Mouse (Mus musculus) liver, embryonic 13.5 days (tissue): ENCODE data around the gene Zfp329. TPM values are rescaled to one million over a fixed set of nuclear protein-coding genes. Genes with fewer than 3 reads are reported as not detected.

Experiments used
- ATAC-seq: fragments of 200-750 bp; cut with Nextera tagmentation; 2 replicates; pipeline ENCODE4 v1.8.0; 2017; ENCODE audit warnings: low read depth, mild to moderate bottlenecking, moderate number of reproducible peaks, moderate library complexity
- DNase-seq: peaks from one replicate; pipeline ENCODE4 v3.0.0; 2022
- H3K27ac ChIP-seq: fragments of 300-500 bp; sonication (generic); 2 replicates; pipeline ENCODE4 v1.5.1; 2015; ENCODE audit warnings: moderate library complexity, mild to moderate bottlenecking, inconsistent platforms
- H3K27me3 ChIP-seq: fragments of 300-500 bp; sonication (generic); 2 replicates; pipeline ENCODE4 v1.6.1; 2015; ENCODE audit warnings: mild to moderate bottlenecking, inconsistent platforms
- H3K36me3 ChIP-seq: fragments of 300-500 bp; sonication (generic); 2 replicates; pipeline ENCODE4 v1.6.1; 2015; ENCODE audit warnings: mild to moderate bottlenecking, inconsistent platforms
- H3K4me1 ChIP-seq: fragments of 300-500 bp; sonication (generic); replicated peaks from 2 replicates; pipeline ENCODE4 v1.6.1; 2015; ENCODE audit warnings: inconsistent platforms
- H3K4me2 ChIP-seq: fragments of 300-500 bp; sonication (generic); 2 replicates; pipeline ENCODE4 v1.6.1; 2015; ENCODE audit warnings: inconsistent platforms, mild to moderate bottlenecking, moderate library complexity
- H3K4me3 ChIP-seq: fragments of 300-500 bp; sonication (generic); replicated peaks from 2 replicates; pipeline ENCODE4 v1.5.1; 2015; ENCODE audit warnings: mild to moderate bottlenecking, inconsistent platforms
- H3K9ac ChIP-seq: fragments of 300-500 bp; sonication (generic); 2 replicates; pipeline ENCODE4 v1.6.1; 2015; ENCODE audit warnings: mild to moderate bottlenecking, inconsistent platforms
- H3K9me3 ChIP-seq: fragments of 300-500 bp; sonication (generic); replicated peaks from 2 replicates; pipeline ENCODE4 v1.6.1; 2016; ENCODE audit warnings: inconsistent platforms
- WGBS: fragments of 180-500 bp; shearing (Covaris S2); methylation state at CpG from one replicate; pipeline ENCODE4 v1.1.7; 2015; ENCODE audit not compliant: insufficient replicate concordance; 5-methylcytosine and 5-hydroxymethylcytosine counted together
- polyA plus RNA-seq: library from polyadenylated mRNA; unstranded; fragments of >200 nt; fragmentation: Nextera tagmentation; extraction: Ambion mirVana; gene quantifications from 2 replicates; pipeline ENCODE4 v1.2.1, GENCODE M21; 2015

Zfp329 gene
- polyA plus RNA-seq, 1 experiment from 2014 or later, result 2.6 TPM

GRCm38 (mm10) chr7:12788025-12788424 is 30.6 kb downstream of the Zfp329 start:
- Histone ChIP-seq H3K9ac (no peak overlapping the region), H3K4me2 (no peak overlapping the region), H3K9me3 (no peaks in the 10 kb centered on the region), H3K4me3 (no peak overlapping the region), H3K27me3 (no peaks in the 10 kb centered on the region), H3K27ac (no peak overlapping the region), H3K4me1 (no peaks in the 10 kb centered on the region), H3K36me3 (no peaks in the 10 kb centered on the region)
- ATAC-seq (no peak), DNase-seq (no peak)
- WGBS, result 24% methylated on average over 5 of the region's 5 CpGs

GRCm38 (mm10) chr7:12787333-12787732 is 31.3 kb downstream of the Zfp329 start:
- Histone ChIP-seq H3K27me3 (no peaks in the 10 kb centered on the region), H3K36me3 (no peaks in the 10 kb centered on the region), H3K4me1 (no peaks in the 10 kb centered on the region), H3K4me3 (no peak overlapping the region), H3K4me2 (no peak overlapping the region), H3K9me3 (no peaks in the 10 kb centered on the region), H3K27ac (no peak overlapping the region), H3K9ac (no peak overlapping the region)
- 60% methylated on average over 6 of the region's 6 CpGs for WGBS
- no peak for ATAC-seq
- no peak for DNase-seq

GRCm38 (mm10) chr7:12780151-12780830 is 38.4 kb downstream of the Zfp329 start:
- ATAC-seq (peak; percentile 86), DNase-seq (peak; percentile 63)
- H3K27me3 ChIP-seq, result 0 out of 2 replicates have a peak, but pooled peaks cover 2% of the 10 kb centered on the region
- no peak overlapping the region for H3K27ac ChIP-seq
- WGBS, result under 1% methylated on average over 56 of the region's 57 CpGs
- peak overlapping the region; percentile 84 for H3K4me2 ChIP-seq
- H3K4me3 ChIP-seq, result peak overlapping the region; percentile 62
- peaks cover 8% of the 10 kb centered on the region; the same call in 1 of the 2 replicates for H3K4me1 ChIP-seq
- no peaks in the 10 kb centered on the region for H3K9me3 ChIP-seq
- no peaks in the 10 kb centered on the region for H3K36me3 ChIP-seq
- H3K9ac ChIP-seq, result peak overlapping the region; percentile 62

GRCm38 (mm10) chr7:12779782-12780150 is 38.9 kb downstream of the Zfp329 start:
- whole genome bisulfite sequencing, result 23% methylated on average over 10 of the region's 10 CpGs
- H3K4me1 ChIP-seq, result peaks cover 8% of the 10 kb centered on the region; the same call in 1 of the 2 replicates
- no peaks in the 10 kb centered on the region for H3K9me3 ChIP-seq
- no peak; the same call in 1 of the 2 replicates for ATAC-seq
- no peaks in the 10 kb centered on the region; the same call in 1 of the 2 replicates for H3K36me3 ChIP-seq
- H3K27ac ChIP-seq, result no peak overlapping the region
- DNase-seq, result no peak
- H3K9ac ChIP-seq, result peak overlapping the region; percentile 62
- peak overlapping the region; percentile 62 for H3K4me3 ChIP-seq
- 0 out of 2 replicates have a peak, but pooled peaks cover 2% of the 10 kb centered on the region for H3K27me3 ChIP-seq
- peak overlapping the region; percentile 84 for H3K4me2 ChIP-seq

- ATAC-seq (no peak), DNase-seq (no peak)
- Histone ChIP-seq H3K36me3 (no peaks in the 10 kb centered on the region; the same call in 1 of the 2 replicates), H3K9me3 (no peaks in the 10 kb centered on the region), H3K4me2 (no peak overlapping the region), H3K9ac (no peak overlapping the region), H3K4me3 (no peak overlapping the region), H3K27ac (no peak overlapping the region), H3K4me1 (peaks cover 8% of the 10 kb centered on the region; the same call in 1 of the 2 replicates), H3K27me3 (0 out of 2 replicates have a peak, but pooled peaks cover 2% of the 10 kb centered on the region)
- 74% methylated on average over 5 of the region's 5 CpGs for WGBS
Observed at GRCm38 (mm10) chr7:12779141-12779540, 39.5 kb downstream of the Zfp329 start.

GRCm38 (mm10) chr7:12774606-12775005 is 44.1 kb downstream of the Zfp329 start:
- 77% methylated on average over 1 of the region's 1 CpGs for WGBS

GRCm38 (mm10) chr7:12774111-12774510 is 44.5 kb downstream of the Zfp329 start:
- WGBS, result 71% methylated on average over 9 of the region's 9 CpGs
- Histone ChIP-seq H3K4me1 (no peaks in the 10 kb centered on the region), H3K36me3 (no peaks in the 10 kb centered on the region; the same call in 1 of the 2 replicates), H3K27ac (no peak overlapping the region), H3K9ac (no peak overlapping the region), H3K9me3 (no peaks in the 10 kb centered on the region), H3K4me3 (no peak overlapping the region), H3K4me2 (no peak overlapping the region), H3K27me3 (no peaks in the 10 kb centered on the region)
- DNase-seq, result no peak
- no peak for ATAC-seq

More at GRCm38 (mm10) chr7:12774606-12775005, 44.1 kb downstream of the Zfp329 start:
- no peaks in the 10 kb centered on the region for H3K9me3 ChIP-seq
- no peaks in the 10 kb centered on the region; the same call in 1 of the 2 replicates for H3K36me3 ChIP-seq
- no peaks in the 10 kb centered on the region for H3K4me1 ChIP-seq
- H3K9ac ChIP-seq, result no peak overlapping the region
- no peak overlapping the region for H3K4me2 ChIP-seq
- ATAC-seq, result no peak
- no peak overlapping the region for H3K27ac ChIP-seq
- no peaks in the 10 kb centered on the region for H3K27me3 ChIP-seq
- no peak overlapping the region for H3K4me3 ChIP-seq
- no peak for DNase-seq

Other genes starting within 250 kb of the Zfp329 start
- gene Vmn2r53, start 210.1 kb downstream of the Zfp329 start, polyA plus RNA-seq, result not detected in 2 replicates
- not detected in 2 replicates for gene Vmn2r54, start 178.5 kb downstream of the Zfp329 start, polyA plus RNA-seq
- gene Vmn2r55, start 133.9 kb downstream of the Zfp329 start, polyA plus RNA-seq, result not detected in 2 replicates
- not detected in 2 replicates for gene Vmn2r56, start 83.9 kb downstream of the Zfp329 start, polyA plus RNA-seq
- gene Zscan18, start 15.2 kb downstream of the Zfp329 start, polyA plus RNA-seq, result 0.48 and 0.75 TPM in 2 replicates
- 11.7 and 14.0 TPM in 2 replicates for gene Zfp110, start 15.9 kb upstream of the Zfp329 start, polyA plus RNA-seq
- gene Zfp128, start 62.3 kb upstream of the Zfp329 start, polyA plus RNA-seq, result 0.66 TPM in 2 replicates
- 4.6 and 5.5 TPM in 2 replicates for gene Zscan22, start 79.0 kb upstream of the Zfp329 start, polyA plus RNA-seq
- 724 and 893 TPM in 2 replicates for gene Rps5, start 103.4 kb upstream of the Zfp329 start, polyA plus RNA-seq
- 0.16 and 0.24 TPM in 2 replicates for gene Rnf225, start 108.6 kb upstream of the Zfp329 start, polyA plus RNA-seq
- 3.3 and 3.6 TPM in 2 replicates for gene Zfp324, start 147.0 kb upstream of the Zfp329 start, polyA plus RNA-seq
- 2.9 and 3.6 TPM in 2 replicates for gene Zfp446, start 159.0 kb upstream of the Zfp329 start, polyA plus RNA-seq
- 4.5 and 4.9 TPM in 2 replicates for gene Slc27a5, start 179.3 kb upstream of the Zfp329 start, polyA plus RNA-seq
- gene Trim28, start 180.3 kb upstream of the Zfp329 start, polyA plus RNA-seq, result 92.3 and 102 TPM in 2 replicates
- 14.4 and 17.3 TPM in 2 replicates for gene Zbtb45, start 191.2 kb upstream of the Zfp329 start, polyA plus RNA-seq
- gene Chmp2a, start 215.9 kb upstream of the Zfp329 start, polyA plus RNA-seq, result 127 and 130 TPM in 2 replicates
- gene Ube2m, start 219.4 kb upstream of the Zfp329 start, polyA plus RNA-seq, result 70.0 and 80.8 TPM in 2 replicates
- gene Mzf1, start 235.9 kb upstream of the Zfp329 start, polyA plus RNA-seq, result 0.45 and 0.52 TPM in 2 replicates